In the genomic region with DNA sequence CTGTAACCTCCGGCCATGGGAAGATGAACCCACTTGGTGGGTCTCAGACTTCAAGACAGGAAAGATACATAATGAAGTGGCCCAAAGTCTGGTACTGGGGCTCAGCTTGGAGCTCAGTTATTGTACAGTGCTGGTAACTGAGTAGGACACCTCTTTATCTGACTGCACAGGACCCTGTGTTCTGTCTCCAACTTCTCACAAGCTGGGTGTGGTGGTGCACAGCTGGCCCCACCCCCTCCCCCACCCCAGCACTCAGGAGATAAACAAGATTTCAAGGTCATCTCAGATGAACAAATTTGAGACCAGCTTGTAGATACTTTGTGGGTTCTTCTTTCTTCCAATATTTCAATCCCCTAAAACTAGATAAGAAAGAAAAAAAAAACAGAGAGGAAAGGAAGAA, we compare ENCODE assay signal across 1 mouse cellular context.
A peak's percentile ranks its signal among the peaks of the same experiment; 100 is the strongest.
TF ChIP-seq lines count a peak whose summit lies in the region.

No protein-coding gene starts in this region.

TF ChIP-seq in MEL, 35 proteins besides CTCF, POLR2A, EP300 and RAD21:
- TF ChIP-seq CHD1 (IDR thresholded peaks at IDR 0.05; ENCODE audit: low read depth, low read length) (no peak), NRF1 (IDR thresholded peaks at IDR 0.05; ENCODE audit: insufficient read depth, low read depth, low read length, poor library complexity, severe bottlenecking) (no peak), GATA1 (IDR thresholded peaks at IDR 0.05; ENCODE audit: low read depth, low read length) (peak; percentile 37), ZKSCAN1 (IDR thresholded peaks at IDR 0.05; ENCODE audit: low read depth, low read length) (no peak), SIN3A (IDR thresholded peaks at IDR 0.05; ENCODE audit: low read length) (peak; percentile 51), CHD2 (IDR thresholded peaks at IDR 0.05; ENCODE audit: low read length) (0 out of 2 replicates have a peak, but pooled peaks have one; percentile 14), MYB (IDR thresholded peaks at IDR 0.05; ENCODE audit: low read depth, low read length) (no peak), TBP (IDR thresholded peaks at IDR 0.05; ENCODE audit: low read depth, low read length) (no peak), MAFK (IDR thresholded peaks at IDR 0.05; ENCODE audit: borderline replicate concordance, low read depth, low read length) (no peak), NELFE (IDR thresholded peaks at IDR 0.05; ENCODE audit: low read depth, low read length) (no peak), RCOR1 (IDR thresholded peaks at IDR 0.05; ENCODE audit: low read depth, low read length) (peak; percentile 72), POLR2AphosphoS5 (IDR thresholded peaks at IDR 0.05; ENCODE audit: borderline replicate concordance, low read depth, low read length) (no peak), HCFC1 (IDR thresholded peaks at IDR 0.05; ENCODE audit: low read depth, low read length) (0 out of 2 replicates have a peak, but pooled peaks have one; percentile 38), SMC3 (IDR thresholded peaks at IDR 0.05; ENCODE audit: low read depth, low read length) (no peak), POLR2AphosphoS2 (IDR thresholded peaks at IDR 0.05; ENCODE audit: low read length) (no peak), ELF1 (IDR thresholded peaks at IDR 0.05; ENCODE audit: low read depth, low read length) (no peak), BHLHE40 (IDR thresholded peaks at IDR 0.05; ENCODE audit: borderline replicate concordance, low read depth, low read length) (peak; percentile 36; the same call in 1 of the 2 replicates), ETS1 (IDR thresholded peaks at IDR 0.05; ENCODE audit: low read depth, low read length) (peak; percentile 81), E2F4 (IDR thresholded peaks at IDR 0.05; ENCODE audit: borderline replicate concordance, low read depth, low read length) (no peak), UBTF (IDR thresholded peaks at IDR 0.05; ENCODE audit: borderline replicate concordance, insufficient read depth, low read depth, low read length) (no peak), GABPA (IDR thresholded peaks at IDR 0.05; ENCODE audit: low read depth, low read length) (no peak), ZMIZ1 (IDR thresholded peaks at IDR 0.05; ENCODE audit: low read depth, low read length) (no peak), TCF12 (IDR thresholded peaks at IDR 0.05; ENCODE audit: low read depth, low read length) (peak; percentile 90), MAZ (IDR thresholded peaks at IDR 0.05; ENCODE audit: low read depth, low read length) (no peak), MYC (IDR thresholded peaks at IDR 0.05; ENCODE audit: low read depth, low read length) (no peak), TAL1 (IDR thresholded peaks at IDR 0.05; ENCODE audit: low read length) (peak; percentile 70), MEF2A (IDR thresholded peaks at IDR 0.05; ENCODE audit: extremely low read depth, insufficient replicate concordance, low read depth, low read length, poor library complexity, severe bottlenecking) (no peak), ZC3H11A (IDR thresholded peaks at IDR 0.05; ENCODE audit: low read depth, low read length) (0 out of 2 replicates have a peak, but pooled peaks have one; percentile 2), KAT2A (conservative IDR thresholded peaks at IDR 0.05; ENCODE audit: low read depth, low read length) (no peak), USF1 (IDR thresholded peaks at IDR 0.05; ENCODE audit: low read depth, low read length) (no peak), MAX (IDR thresholded peaks at IDR 0.05; ENCODE audit: low read length) (no peak), MXI1 (IDR thresholded peaks at IDR 0.05; ENCODE audit: low read depth, low read length) (no peak), JUND (IDR thresholded peaks at IDR 0.05; ENCODE audit: low read depth, low read length) (no peak), ZNF384 (IDR thresholded peaks at IDR 0.05; ENCODE audit: low read depth, low read length) (peak; percentile 70), USF2 (IDR thresholded peaks at IDR 0.05; ENCODE audit: borderline replicate concordance in 1 of 2, insufficient read depth in 1 of 2, low read depth in 1 of 2, low read length in 2 of 2) (no peak)
